Mouse (Mus musculus): Measurements from ENCODE around the gene Zc3h12d. TPM values are rescaled to one million over a fixed set of nuclear protein-coding genes. Genes with fewer than 3 reads are reported as not detected.

Gene Zc3h12d
- polyA plus RNA-seq, 1 experiment = not detected

DNA sequence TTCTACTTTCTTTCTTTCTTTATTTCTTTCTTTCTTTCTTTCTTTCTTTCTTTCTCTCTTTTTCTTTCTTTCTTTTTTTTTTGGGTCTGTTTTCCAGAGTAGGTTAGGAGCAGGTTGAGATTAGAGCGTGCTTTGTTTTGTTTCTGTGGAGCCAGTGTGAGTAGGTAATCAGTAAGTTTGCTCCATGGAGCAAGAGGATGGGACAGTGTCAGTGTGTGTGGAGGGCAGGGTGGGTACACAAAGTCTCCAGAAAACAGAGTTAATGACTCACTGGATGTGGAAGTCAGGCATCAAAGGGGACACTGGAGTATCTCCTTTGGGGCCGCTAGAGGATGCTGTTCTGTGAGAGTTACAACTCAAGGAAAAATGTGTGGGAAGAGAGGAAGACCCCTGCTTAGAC is 4.6 kb downstream of the Zc3h12d start:
- TF ChIP-seq TAL1 (IDR thresholded peaks at IDR 0.05; ENCODE audit: low read length) (no peak), GATA1 (IDR thresholded peaks at IDR 0.05; ENCODE audit: low read length) (no peak)
- Histone ChIP-seq H3K4me3 (replicated peaks) (no peak overlapping the region), H3K9me3 (ENCODE audit: control insufficient read depth, low read length) (no peaks in the 10 kb centered on the region), H3K4me1 (ENCODE audit: control insufficient read depth) (peaks cover 2% of the 10 kb centered on the region; the same call in 1 of the 2 replicates), H3K27me3 (ENCODE audit: control insufficient read depth) (peaks cover 5% of the 10 kb centered on the region), H3K36me3 (ENCODE audit: control insufficient read depth) (no peaks in the 10 kb centered on the region)

DNA sequence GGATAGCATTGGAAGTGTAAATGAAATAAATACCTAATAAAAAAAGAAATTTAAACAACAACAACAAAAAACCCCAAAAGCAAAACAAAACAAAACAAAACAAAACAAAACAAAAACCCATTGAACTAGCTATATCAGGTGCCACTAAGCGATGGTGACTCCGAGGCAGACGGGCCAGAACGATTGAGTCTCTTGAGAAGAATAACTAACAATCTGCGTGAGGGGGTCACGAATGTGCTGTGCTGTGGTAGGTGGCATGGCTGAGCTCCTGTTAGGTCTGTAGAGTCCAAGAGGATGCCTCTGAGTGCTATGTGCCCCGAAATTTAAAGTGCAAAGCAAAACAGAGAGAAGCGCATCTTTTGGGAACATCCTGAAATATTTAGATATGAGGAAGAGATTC is 5.2 kb downstream of the Zc3h12d start:
- no peak for TF ChIP-seq TAL1 (IDR thresholded peaks at IDR 0.05; ENCODE audit: low read length)
- Histone ChIP-seq H3K36me3 (ENCODE audit: control insufficient read depth) (no peaks in the 10 kb centered on the region), H3K9me3 (ENCODE audit: control insufficient read depth, low read length) (no peaks in the 10 kb centered on the region), H3K27me3 (ENCODE audit: control insufficient read depth) (peaks cover 5% of the 10 kb centered on the region), H3K4me3 (replicated peaks) (no peak overlapping the region), H3K4me1 (ENCODE audit: control insufficient read depth) (no peaks in the 10 kb centered on the region)

DNA sequence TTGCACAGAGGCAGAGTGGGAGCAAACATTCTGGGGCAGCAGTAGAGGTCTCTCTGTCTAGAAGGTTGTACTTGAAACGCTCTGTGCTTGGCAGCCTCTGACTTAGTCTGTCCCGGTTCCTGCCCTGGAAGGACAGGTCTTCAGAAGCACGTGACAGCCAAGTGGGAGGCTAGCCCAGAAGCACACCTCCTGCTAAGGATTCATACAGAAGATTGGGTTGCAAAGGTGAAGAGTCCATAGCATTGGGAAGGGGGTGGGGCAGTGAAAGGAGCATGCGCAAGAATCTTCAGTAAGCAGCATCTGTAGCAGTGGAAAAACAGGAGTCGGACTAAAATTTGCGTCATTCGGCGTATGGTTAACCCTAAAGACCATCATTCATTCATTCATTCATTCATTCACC is 5.8 kb downstream of the Zc3h12d start:
- TF ChIP-seq GATA1 (IDR thresholded peaks at IDR 0.05; ENCODE audit: low read length) (no peak), TAL1 (IDR thresholded peaks at IDR 0.05; ENCODE audit: low read length) (no peak)
- no peak overlapping the region for H3K4me3 ChIP-seq (replicated peaks)
- H3K4me1 ChIP-seq (ENCODE audit: control insufficient read depth) = no peaks in the 10 kb centered on the region
- H3K27me3 ChIP-seq (ENCODE audit: control insufficient read depth) = peaks cover 5% of the 10 kb centered on the region
- H3K9me3 ChIP-seq (ENCODE audit: control insufficient read depth, low read length) = no peaks in the 10 kb centered on the region
- no peaks in the 10 kb centered on the region for H3K36me3 ChIP-seq (ENCODE audit: control insufficient read depth)

DNA sequence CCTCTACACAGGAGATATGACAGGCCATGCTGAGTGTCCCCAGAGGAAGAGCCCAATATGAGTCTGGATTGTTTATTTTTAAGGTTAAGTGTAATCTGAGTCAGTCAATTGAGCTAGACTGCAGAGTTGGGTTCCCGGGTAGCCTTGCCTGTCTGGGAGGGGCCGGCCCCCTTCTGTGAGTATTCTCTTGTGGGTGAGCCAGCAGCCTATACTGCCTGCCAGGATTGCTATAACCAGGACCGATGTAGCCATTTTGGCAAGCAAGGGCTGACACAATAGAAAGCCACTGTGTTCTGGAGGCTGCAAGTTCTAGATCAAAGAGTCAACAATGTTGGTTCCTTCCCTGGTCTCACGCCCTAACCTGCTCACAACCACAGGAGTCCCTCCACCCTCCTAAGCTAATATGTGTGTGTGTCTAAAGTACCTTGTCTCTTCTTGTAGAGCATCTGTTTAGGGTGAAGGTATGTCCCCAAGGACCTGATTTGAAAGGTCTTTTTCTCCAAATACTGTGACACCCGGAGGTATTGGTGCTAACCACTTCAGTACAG is 6.7 kb downstream of the Zc3h12d start:
- no peaks in the 10 kb centered on the region for H3K36me3 ChIP-seq (ENCODE audit: control insufficient read depth)
- H3K4me3 ChIP-seq (replicated peaks) = no peak overlapping the region
- no peaks in the 10 kb centered on the region for H3K4me1 ChIP-seq (ENCODE audit: control insufficient read depth)
- H3K27me3 ChIP-seq (ENCODE audit: control insufficient read depth) = peaks cover 5% of the 10 kb centered on the region
- H3K9me3 ChIP-seq (ENCODE audit: control insufficient read depth, low read length) = no peaks in the 10 kb centered on the region
- TF ChIP-seq TAL1 (IDR thresholded peaks at IDR 0.05; ENCODE audit: low read length) (no peak), GATA1 (IDR thresholded peaks at IDR 0.05; ENCODE audit: low read length) (no peak)

DNA sequence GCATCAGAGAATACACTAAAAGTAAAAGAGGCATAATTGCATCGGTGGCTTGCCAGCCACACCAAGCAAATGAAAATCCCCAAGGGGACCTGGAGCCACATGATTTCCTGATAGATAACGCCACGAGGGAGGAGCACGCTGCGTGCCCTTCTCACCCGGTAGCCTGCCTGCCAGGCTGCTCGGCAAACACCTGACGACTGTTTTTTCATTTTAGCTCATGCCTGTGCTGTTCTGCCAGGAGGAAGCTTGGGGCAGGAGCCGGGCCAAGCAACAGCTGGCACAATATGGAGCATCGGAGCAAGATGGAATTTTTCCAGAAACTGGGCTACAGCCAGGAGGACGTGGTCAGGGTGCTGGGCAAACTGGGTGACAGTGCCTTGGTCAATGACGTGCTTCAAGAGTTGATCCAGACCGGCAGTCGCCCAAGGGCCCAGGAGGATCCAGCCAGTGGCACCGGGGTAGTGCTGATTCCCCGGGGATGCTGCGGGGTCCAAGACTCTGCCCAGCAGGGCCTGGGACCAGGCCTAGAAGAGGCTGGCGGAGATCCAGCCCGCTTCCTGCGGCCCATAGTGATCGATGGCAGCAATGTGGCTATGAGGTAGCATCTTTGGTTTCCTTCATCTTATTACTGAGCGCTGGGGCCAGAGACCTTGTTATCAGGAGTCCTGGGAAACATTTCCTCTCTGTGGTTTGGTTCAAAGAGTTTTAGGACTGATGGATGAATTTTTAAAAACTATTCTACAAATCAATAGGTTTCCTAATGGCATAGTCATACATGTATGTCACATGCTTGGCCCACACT is 7.5 kb downstream of the Zc3h12d start:
- H3K9me3 ChIP-seq (ENCODE audit: control insufficient read depth, low read length) = no peaks in the 10 kb centered on the region
- H3K36me3 ChIP-seq (ENCODE audit: control insufficient read depth) = no peaks in the 10 kb centered on the region
- H3K27me3 ChIP-seq (ENCODE audit: control insufficient read depth) = peaks cover 5% of the 10 kb centered on the region
- TF ChIP-seq GATA1 (IDR thresholded peaks at IDR 0.05; ENCODE audit: low read length) = no peak
- TF ChIP-seq TAL1 (IDR thresholded peaks at IDR 0.05; ENCODE audit: low read length) = no peak
- H3K4me1 ChIP-seq (ENCODE audit: control insufficient read depth) = no peaks in the 10 kb centered on the region
- H3K4me3 ChIP-seq (replicated peaks) = no peak overlapping the region

DNA sequence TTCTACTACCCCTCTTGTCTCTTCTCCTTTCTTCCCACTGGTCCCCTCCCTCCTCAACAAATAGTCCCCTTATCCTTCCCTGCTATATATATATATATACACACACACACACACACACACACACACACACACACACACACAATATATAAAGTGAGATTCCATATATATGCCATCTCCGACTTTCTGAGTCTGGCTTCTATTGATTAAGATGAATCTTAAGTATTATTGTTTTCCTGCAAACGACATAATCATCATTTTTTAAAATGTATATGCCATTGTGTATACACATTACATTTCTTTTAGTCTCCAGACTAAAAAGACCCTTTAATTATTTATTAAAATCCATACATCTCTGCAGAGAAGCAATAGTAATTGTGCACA is 8.1 kb downstream of the Zc3h12d start:
- no peaks in the 10 kb centered on the region for H3K9me3 ChIP-seq (ENCODE audit: control insufficient read depth, low read length)
- TF ChIP-seq TAL1 (IDR thresholded peaks at IDR 0.05; ENCODE audit: low read length) (no peak), GATA1 (IDR thresholded peaks at IDR 0.05; ENCODE audit: low read length) (no peak)
- no peaks in the 10 kb centered on the region for H3K36me3 ChIP-seq (ENCODE audit: control insufficient read depth)
- H3K27me3 ChIP-seq (ENCODE audit: control insufficient read depth) = peaks cover 5% of the 10 kb centered on the region
- no peaks in the 10 kb centered on the region for H3K4me1 ChIP-seq (ENCODE audit: control insufficient read depth)
- no peak overlapping the region for H3K4me3 ChIP-seq (replicated peaks)

DNA sequence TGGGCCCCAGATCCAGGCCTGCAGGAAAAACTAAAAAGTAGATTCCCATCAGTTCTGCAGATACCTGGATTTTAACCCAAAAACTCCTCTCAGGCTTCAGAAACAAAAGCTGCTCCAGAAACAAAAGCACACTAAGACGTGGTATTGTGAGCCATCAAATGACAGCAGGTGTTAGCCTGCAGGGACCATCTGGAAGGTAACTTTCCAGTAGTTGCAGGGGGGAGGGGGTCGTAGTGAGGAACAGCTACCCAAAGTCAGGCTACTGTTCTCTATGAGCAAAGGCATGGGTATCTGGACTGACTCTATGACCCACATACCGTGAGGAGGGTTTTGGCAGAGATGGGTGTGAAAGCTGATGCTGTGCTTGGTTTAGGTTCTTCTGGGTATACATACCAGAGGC is 8.5 kb downstream of the Zc3h12d start:
- Histone ChIP-seq H3K4me1 (ENCODE audit: control insufficient read depth) (no peaks in the 10 kb centered on the region), H3K9me3 (ENCODE audit: control insufficient read depth, low read length) (no peaks in the 10 kb centered on the region), H3K27me3 (ENCODE audit: control insufficient read depth) (peaks cover 5% of the 10 kb centered on the region), H3K36me3 (ENCODE audit: control insufficient read depth) (no peaks in the 10 kb centered on the region), H3K4me3 (replicated peaks) (no peak overlapping the region)
- no peak for TF ChIP-seq GATA1 (IDR thresholded peaks at IDR 0.05; ENCODE audit: low read length)
- TF ChIP-seq TAL1 (IDR thresholded peaks at IDR 0.05; ENCODE audit: low read length) = no peak

DNA sequence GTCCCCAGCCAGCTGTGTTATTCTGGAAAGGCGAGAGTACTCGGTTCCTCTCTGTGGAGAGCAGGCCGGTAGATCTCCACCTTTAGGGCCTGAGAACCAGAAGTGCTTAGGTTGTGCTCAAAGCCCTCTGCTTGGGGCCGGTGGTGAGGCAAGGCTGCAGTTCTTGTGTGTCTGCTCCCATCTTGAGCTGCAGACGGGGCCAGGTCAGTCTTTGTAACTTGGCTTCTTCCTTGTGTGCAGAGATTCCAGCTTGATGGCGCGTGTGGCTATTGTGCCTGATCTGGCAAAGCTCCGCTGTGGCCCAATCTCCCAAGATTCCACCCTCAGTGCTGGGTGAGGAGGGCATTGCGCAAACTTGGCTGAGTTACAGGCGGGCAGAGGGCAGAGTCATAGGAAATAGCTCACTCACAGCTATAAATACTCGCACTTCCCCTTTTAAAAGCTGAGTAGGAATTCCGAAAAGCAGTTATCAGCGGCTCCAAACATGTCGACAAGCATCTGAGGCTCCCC is 9.4 kb downstream of the Zc3h12d start:
- TF ChIP-seq GATA1 (IDR thresholded peaks at IDR 0.05; ENCODE audit: low read length) (no peak), TAL1 (IDR thresholded peaks at IDR 0.05; ENCODE audit: low read length) (no peak)
- no peaks in the 10 kb centered on the region for H3K9me3 ChIP-seq (ENCODE audit: control insufficient read depth, low read length)
- peaks cover 5% of the 10 kb centered on the region for H3K27me3 ChIP-seq (ENCODE audit: control insufficient read depth)
- H3K36me3 ChIP-seq (ENCODE audit: control insufficient read depth) = no peaks in the 10 kb centered on the region
- H3K4me1 ChIP-seq (ENCODE audit: control insufficient read depth) = no peaks in the 10 kb centered on the region
- no peak overlapping the region for H3K4me3 ChIP-seq (replicated peaks)

DNA sequence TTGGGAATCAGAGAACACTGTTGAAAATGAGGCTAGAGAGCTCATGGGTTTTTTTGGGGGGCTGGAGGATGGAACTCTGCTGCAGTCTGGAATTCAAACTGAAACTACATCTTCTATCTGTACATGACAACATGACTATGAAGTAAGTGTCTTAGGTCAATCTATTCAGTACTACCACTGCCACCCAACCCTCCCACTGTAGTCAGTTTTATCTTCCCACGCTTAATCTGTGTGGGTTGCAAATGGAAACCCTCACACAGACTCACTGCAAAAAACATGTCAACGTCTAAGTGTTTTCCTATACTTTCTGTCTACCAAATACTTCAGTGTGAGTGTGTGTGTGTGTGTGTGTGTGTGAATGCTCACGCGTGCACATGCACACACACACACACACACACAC is 10.9 kb downstream of the Zc3h12d start:
- Histone ChIP-seq H3K27me3 (ENCODE audit: control insufficient read depth) (peaks cover 5% of the 10 kb centered on the region), H3K36me3 (ENCODE audit: control insufficient read depth) (no peaks in the 10 kb centered on the region), H3K4me1 (ENCODE audit: control insufficient read depth) (no peaks in the 10 kb centered on the region), H3K4me3 (replicated peaks) (no peak overlapping the region), H3K9me3 (ENCODE audit: control insufficient read depth, low read length) (no peaks in the 10 kb centered on the region)
- TF ChIP-seq TAL1 (IDR thresholded peaks at IDR 0.05; ENCODE audit: low read length) (no peak), GATA1 (IDR thresholded peaks at IDR 0.05; ENCODE audit: low read length) (no peak)
